Mouse (Mus musculus) embryonic facial prominence, embryonic 11.5 days (tissue): ENCODE measurements around the gene Tgfbr3l. TPM values are rescaled to one million over a fixed set of nuclear protein-coding genes. Genes with fewer than 3 reads are reported as not detected.

Experiments
- ATAC-seq: fragments of 200-750 bp; cut with Nextera tagmentation; replicated peaks from 2 replicates; pipeline ENCODE4 v1.8.0; 2017; ENCODE audit warnings: low read depth; ENCODE audit not compliant: insufficient number of reproducible peaks, low FRiP score, low TSS enrichment
- DNase-seq: peaks from one replicate; pipeline ENCODE4 v3.0.0-alpha.2; 2015; ENCODE audit warnings: low spot score
- H3K27ac ChIP-seq: fragments of 300-500 bp; sonication (generic); replicated peaks from 2 replicates; pipeline ENCODE4 v1.5.1; 2014; ENCODE audit warnings: mild to moderate bottlenecking, low read depth, low read length, control low read depth
- H3K27me3 ChIP-seq: fragments of 300-500 bp; sonication (generic); 2 replicates; pipeline ENCODE4 v1.6.1; 2014; ENCODE audit warnings: mild to moderate bottlenecking, low read length, moderate library complexity, mixed read lengths; ENCODE audit not compliant: control insufficient read depth, insufficient read depth
- H3K36me3 ChIP-seq: fragments of 300-500 bp; sonication (generic); replicated peaks from 2 replicates; pipeline ENCODE4 v1.6.1; 2014; ENCODE audit warnings: low read depth, mild to moderate bottlenecking, low read length, moderate library complexity, mixed read lengths; ENCODE audit not compliant: control insufficient read depth, insufficient read depth
- H3K4me1 ChIP-seq: fragments of 300-500 bp; sonication (generic); 2 replicates; pipeline ENCODE4 v1.6.1; 2014; ENCODE audit warnings: low read length, mixed read lengths; ENCODE audit not compliant: control insufficient read depth, insufficient read depth
- H3K4me2 ChIP-seq: fragments of 300-500 bp; sonication (generic); 2 replicates; pipeline ENCODE4 v1.6.1; 2014; ENCODE audit warnings: low read depth, mild to moderate bottlenecking, control low read depth, low read length, moderate library complexity
- H3K4me3 ChIP-seq: fragments of 300-500 bp; sonication (generic); 2 replicates; pipeline ENCODE4 v1.5.1; 2014; ENCODE audit warnings: low read depth, low read length, control low read depth
- H3K9ac ChIP-seq: fragments of 300-500 bp; sonication (generic); replicated peaks from 2 replicates; pipeline ENCODE4 v1.6.1; 2014; ENCODE audit warnings: mild to moderate bottlenecking, control low read depth, low read length
- H3K9me3 ChIP-seq: fragments of 300-500 bp; sonication (generic); replicated peaks from 2 replicates; pipeline ENCODE4 v1.6.1; 2016; ENCODE audit warnings: mild to moderate bottlenecking, low read length, inconsistent platforms, mixed read lengths; ENCODE audit not compliant: control insufficient read depth
- WGBS: fragments of 180-500 bp; shearing (Covaris S2); extraction: QIAGEN DNeasy Blood & Tissue Kit; methylation state at CpG from one replicate; pipeline ENCODE4 v1.1.7; 2014; 5-methylcytosine and 5-hydroxymethylcytosine counted together
- polyA plus RNA-seq: library from polyadenylated mRNA; unstranded; fragments of >200 nt; fragmentation: Nextera tagmentation; extraction: Ambion mirVana; gene quantifications from 2 replicates; pipeline ENCODE4 v1.2.1, GENCODE M21; 2014

The Tgfbr3l gene
- polyA plus RNA-seq, 1 experiment from 2014 or later = 1.8 TPM

DNA sequence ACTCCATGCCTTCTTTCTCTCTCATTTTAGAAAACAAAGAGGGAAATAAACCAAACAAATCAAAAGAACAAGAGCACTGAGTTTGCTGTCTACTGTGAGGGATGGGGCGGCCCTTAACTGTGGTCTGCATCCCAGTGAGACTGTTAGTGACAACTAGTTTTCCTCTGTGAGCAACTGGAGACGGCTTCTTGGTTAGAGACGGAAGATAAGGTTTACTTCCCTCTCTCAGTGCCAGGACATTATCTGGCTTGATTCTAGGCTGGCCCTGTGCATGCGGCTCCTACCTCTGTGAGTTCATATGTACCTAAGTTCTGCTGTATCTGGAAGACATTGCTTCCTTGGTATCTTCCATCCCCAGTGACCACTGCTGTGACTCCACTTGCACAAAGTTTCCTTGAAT, 49.8 kb downstream of the Tgfbr3l start:
- DNase-seq (no peak), ATAC-seq (no peak)
- Histone ChIP-seq H3K36me3 (peaks cover 25% of the 10 kb centered on the region), H3K27me3 (no peaks in the 10 kb centered on the region), H3K9ac (no peak overlapping the region), H3K4me3 (no peak overlapping the region), H3K9me3 (no peaks in the 10 kb centered on the region), H3K4me1 (no peaks in the 10 kb centered on the region), H3K4me2 (no peak overlapping the region), H3K27ac (no peak overlapping the region)
- WGBS = 90% methylated on average over 4 of the region's 4 CpGs

Other genes starting within 250 kb of the Tgfbr3l start
- not detected in 2 replicates for gene Cd209f, start 142.4 kb upstream of the Tgfbr3l start, polyA plus RNA-seq
- not detected in 2 replicates for gene Cd209g, start 114.1 kb upstream of the Tgfbr3l start, polyA plus RNA-seq
- 16.0 and 20.0 TPM in 2 replicates for gene Evi5l, start 81.6 kb upstream of the Tgfbr3l start, polyA plus RNA-seq
- gene Prr36, start 30.8 kb upstream of the Tgfbr3l start, polyA plus RNA-seq = 7.1 and 9.8 TPM in 2 replicates
- gene Lrrc8e, start 21.4 kb upstream of the Tgfbr3l start, polyA plus RNA-seq = 0.32 and 0.38 TPM in 2 replicates
- 16.7 TPM in 2 replicates for gene Map2k7, start 9.5 kb upstream of the Tgfbr3l start, polyA plus RNA-seq
- gene Gm49320, start 9.3 kb upstream of the Tgfbr3l start, polyA plus RNA-seq = 0.53 and 0.67 TPM in 2 replicates
- 59.8 and 67.4 TPM in 2 replicates for gene Snapc2, start 4.9 kb downstream of the Tgfbr3l start, polyA plus RNA-seq
- 75.3 and 88.2 TPM in 2 replicates for gene Ctxn1, start 11.1 kb downstream of the Tgfbr3l start, polyA plus RNA-seq
- gene Timm44, start 27.7 kb downstream of the Tgfbr3l start, polyA plus RNA-seq = 70.2 and 74.3 TPM in 2 replicates
- gene Ccl25, start 77.0 kb downstream of the Tgfbr3l start, polyA plus RNA-seq = 13.6 and 14.0 TPM in 2 replicates
- 384 and 409 TPM in 2 replicates for gene Elavl1, start 77.2 kb downstream of the Tgfbr3l start, polyA plus RNA-seq
- gene Cers4, start 244.8 kb downstream of the Tgfbr3l start, polyA plus RNA-seq = 7.9 and 10.3 TPM in 2 replicates